Mouse (Mus musculus) CD4-positive helper T cell, adult 2 months (primary cell): ENCODE results near the gene Fcf1.

Experiments used
- DNase-seq: peaks from one replicate; pipeline ENCODE4 v3.0.0-alpha.2; 2012; ENCODE audit warnings: low read depth, missing footprints, low spot score

Gene Fcf1

GRCm38 (mm10) chr12:84970428-84971096, at the start of gene Fcf1, which contains the start of gene Arel1:
TSS of gene Fcf1 (plus strand) at chr12:84970897.
TSS of gene Arel1 (minus strand) at chr12:84970900.
- DNase-seq: peak; percentile 93

- no peak for DNase-seq
Observed at GRCm38 (mm10) chr12:84921881-84922419, 48.7 kb upstream of the Fcf1 start.

DNA sequence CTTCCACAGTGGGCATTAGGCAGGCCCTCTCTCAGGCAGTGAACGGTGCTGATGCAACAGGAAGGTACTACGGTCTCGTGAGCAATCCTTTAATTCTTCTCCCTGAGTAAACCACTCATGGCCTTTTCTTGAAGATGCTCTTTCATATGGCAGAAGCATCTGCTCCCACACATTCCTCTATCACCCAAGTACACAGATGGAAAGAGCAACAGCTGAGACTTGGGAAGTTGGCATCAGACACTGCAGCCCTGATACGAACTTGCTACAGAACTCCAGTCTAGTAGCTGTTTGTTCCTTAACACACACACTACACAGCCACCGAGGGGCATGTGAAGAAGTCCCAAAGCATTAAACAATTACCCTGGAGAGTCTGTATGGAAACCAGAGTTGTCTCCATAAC, 46.4 kb upstream of the Fcf1 start:
- no peak for DNase-seq

DNA sequence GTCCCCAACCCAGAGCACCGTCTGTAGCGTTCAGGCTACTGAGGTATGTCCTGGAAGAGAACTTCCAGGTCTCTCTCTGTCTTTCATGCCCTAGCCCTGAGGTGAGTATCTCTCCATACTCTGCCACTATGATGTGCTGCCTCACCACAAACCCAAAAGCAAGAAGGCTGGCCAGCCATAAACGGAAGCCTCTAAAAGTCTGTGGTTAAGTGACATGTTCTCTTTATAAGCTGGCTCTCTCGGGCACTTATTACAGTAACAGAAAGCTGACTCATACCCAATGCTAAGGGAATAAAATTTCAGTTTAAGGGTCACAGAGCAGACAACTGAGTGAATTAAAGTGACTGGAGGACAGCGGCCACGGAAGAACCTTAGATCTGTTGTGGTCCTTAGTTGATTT, 44.2 kb upstream of the Fcf1 start:
- DNase-seq: no peak

- no peak for DNase-seq
Observed at GRCm38 (mm10) chr12:84932210-84932609, 38.5 kb upstream of the Fcf1 start.

GRCm38 (mm10) chr12:84935343-84935742, 35.4 kb upstream of the Fcf1 start:
- no peak for DNase-seq

GRCm38 (mm10) chr12:84939117-84939516, 31.6 kb upstream of the Fcf1 start:
- DNase-seq: no peak

DNA sequence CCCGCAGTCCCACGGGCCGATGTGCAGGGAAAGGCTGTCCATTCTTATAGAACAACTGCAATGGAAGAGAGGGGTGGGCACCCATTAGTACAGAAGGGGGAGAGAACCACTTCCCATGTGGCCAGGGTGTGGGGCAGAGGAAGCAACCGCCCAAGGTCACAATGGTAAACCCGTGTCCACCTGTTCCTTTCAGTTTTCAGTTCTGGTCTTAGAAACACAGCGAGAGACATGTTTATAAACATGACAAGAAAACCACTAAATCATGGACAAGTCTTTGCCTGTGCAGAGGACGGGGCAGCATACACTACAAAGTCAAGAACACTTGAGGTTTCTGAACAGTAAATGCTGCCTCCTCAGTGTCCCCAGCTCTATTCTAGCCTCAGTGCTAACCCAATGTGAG, 30.4 kb upstream of the Fcf1 start:
- no peak for DNase-seq

DNA sequence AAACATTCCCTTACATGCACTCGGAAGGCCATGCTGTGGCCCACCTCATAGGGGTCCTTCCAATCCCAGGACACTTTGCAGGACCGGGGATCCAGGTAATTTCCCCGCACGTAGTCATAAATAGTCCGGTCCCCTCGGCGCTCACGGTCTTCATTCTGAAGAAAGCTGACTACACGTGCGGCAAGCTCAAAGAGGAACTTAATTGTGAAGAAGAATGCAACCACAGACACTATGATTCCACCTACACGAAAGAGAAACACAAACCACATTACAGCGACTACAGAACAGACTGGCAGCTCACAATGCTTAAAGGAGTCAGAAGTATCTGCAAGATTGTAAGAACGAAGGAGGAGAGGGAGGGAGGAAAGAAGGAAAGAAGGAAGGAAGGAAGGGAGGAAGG, 29.0 kb upstream of the Fcf1 start:
- DNase-seq: peak; percentile 47

- DNase-seq: no peak
Observed at GRCm38 (mm10) chr12:84943006-84943952, 27.4 kb upstream of the Fcf1 start.

- no peak for DNase-seq
Observed at GRCm38 (mm10) chr12:84944150-84944812, 26.4 kb upstream of the Fcf1 start.

- no peak for DNase-seq
Observed at GRCm38 (mm10) chr12:84944813-84945553, 25.7 kb upstream of the Fcf1 start.

DNA sequence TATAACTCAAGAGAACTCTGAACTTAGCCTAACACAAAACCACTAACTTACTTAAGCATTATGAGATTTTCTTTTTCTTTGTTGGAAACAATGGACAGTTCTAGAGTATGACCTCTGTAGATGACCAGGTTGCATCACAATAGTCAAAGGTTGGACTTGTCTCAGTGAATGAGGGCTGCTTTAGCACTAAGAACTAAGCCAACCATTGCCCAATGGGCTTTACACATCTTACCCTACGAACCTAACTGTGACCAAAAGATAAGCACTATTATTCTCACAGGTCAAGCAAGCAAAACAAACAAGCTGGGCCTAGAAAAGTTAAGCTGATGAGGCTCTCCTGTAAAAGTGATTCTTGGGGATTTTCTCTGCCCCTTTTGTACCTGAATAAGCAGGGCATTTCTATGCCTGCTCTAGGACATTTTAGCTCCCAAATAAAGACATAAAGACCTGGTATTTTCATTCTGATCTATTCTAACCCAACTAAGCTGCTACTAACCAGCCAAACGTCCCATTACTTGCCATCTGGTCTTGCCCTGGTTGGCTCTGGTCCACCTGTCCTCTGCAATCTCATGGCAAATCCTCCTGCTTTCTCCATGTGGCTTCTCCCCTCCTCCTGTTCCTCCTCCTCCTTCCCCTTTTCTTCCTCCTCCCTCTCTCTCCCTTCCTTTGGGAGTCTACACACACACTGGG, 22.7 kb upstream of the Fcf1 start:
- no peak for DNase-seq

GRCm38 (mm10) chr12:84948584-84949285, 22.0 kb upstream of the Fcf1 start:
- no peak for DNase-seq

DNA sequence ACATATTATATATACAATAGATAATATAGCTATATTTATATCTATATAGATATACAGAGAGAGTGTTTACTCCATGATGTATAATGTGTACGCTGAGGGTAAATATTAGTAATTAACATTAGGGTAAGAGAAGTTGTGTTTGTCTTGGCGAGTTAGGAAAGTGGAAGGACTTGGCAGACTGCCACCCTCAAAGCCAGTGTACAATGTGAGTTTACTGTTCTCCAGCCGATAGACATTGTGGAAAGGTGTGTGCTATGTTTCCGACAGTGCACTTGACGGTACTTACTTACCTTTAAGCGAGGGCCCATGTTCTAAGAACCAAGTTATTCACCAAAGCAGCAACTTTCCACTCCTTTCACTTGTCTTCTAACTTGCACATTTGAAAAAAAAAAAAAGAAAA, 19.9 kb upstream of the Fcf1 start:
- DNase-seq: no peak

DNA sequence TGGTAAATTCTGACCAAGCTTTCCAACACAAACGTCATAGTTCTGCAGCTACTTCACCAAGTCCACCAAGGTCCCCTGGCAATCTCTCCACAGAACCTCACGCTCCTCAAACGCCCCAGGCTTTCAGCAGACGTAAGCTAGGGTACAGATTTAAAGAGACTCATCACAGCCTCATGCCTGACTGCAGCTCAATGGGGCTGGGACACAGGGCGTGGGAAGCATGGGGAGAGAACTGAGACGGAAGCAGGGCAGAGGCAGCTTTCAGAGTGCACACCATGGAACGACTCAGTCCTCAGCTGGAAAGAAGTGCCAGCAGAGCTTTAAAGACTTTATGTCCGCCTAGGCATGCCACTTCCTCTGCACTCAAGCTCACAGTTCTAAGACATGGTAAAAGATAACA, 19.2 kb upstream of the Fcf1 start:
- no peak for DNase-seq

DNA sequence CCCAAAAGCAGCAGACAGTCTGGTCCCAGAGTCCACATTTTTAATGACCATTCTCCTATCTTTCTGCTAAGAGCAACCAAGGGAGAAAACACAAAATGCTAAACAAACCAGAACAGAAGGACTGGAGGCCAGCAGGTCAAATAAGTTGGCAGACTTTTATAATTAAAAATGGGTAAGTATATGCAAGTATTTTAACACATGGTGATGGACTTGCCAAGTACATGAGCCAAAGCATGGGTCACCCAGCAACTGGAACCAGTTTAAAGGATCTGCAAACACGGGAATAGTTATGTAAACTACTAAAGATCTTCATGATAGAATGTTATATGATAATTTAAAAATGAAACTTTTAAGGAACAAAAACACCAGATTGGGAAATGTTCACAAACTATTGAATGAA, 18.3 kb upstream of the Fcf1 start:
- no peak for DNase-seq

DNA sequence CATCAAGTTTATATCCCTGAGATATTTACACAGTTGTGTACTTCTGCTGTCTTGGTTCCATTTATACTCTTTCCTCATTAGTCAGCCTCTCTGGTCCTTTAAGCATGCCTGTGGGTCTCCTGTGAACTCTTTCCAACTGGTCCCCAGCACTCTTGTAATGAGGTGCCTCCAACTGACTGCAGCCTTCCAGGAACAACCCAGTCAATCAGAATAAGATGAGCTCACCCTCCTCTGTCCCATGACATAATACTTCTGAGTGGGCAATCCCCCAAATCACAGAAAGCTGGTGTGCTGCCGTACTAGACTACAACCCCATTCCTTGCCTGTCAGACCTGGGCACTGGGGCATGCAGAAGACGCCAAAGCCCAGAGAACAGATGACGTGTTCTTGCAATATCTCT, 14.4 kb upstream of the Fcf1 start:
- DNase-seq: no peak

DNA sequence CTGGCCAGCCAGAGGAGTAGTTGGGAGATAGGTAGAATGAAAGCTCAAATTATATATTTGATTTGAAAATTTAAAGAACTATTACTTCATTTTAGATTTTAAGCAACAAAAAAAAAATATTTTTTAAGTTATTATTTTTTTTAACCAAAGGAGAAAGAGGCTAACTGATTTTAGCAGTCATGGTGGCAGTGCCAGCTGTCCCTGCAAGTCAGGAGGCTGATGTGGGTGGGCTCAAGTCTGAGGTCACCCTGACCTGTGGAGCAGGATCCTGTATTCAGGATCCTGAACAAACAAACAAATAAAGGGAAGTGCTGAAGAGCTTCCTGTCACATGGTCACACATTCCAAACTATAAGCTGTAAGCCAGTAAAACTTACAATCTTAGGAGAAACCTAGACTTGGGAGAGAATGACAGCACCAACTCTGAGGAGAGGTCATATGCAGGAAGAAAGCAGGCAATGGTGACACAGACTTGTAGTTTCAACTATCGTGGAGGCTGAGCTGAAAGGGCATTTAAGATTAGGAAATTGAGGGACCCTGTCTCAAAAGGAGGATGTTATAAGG, 11.8 kb upstream of the Fcf1 start:
- no peak for DNase-seq

DNA sequence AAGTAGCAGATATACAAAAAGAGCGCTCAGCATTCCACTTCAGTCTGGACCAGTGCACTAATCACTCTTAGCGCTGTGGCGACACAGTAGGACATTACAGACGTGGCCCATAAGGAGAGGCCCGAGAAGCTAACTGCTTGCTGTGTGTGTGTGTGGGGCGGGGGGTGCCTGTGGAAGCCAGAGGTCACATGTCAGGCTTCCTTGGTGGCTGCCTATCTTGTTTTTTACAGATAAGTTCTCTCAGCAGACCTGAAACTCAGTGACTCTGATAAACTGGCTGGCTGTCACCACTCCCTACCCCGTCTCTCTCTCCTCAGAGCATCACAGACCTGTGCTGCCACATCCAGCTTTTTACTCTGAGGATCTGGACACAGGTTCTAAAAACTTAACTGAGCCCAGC, 8.1 kb upstream of the Fcf1 start:
- no peak for DNase-seq
